Mouse (Mus musculus) urinary bladder, adult 18-20 months (tissue): ENCODE measurements at regions not wholly inside any gene's neighbourhood (a gene's known extent, or its start where the extent isn't known, plus 50 kb on each side); places are given as distances from the start of the nearest gene placed in this dataset.
"Not testable (repeated sequence)": the region's sequence is repeated elsewhere in the genome, so short reads cannot be mapped to it uniquely, and the experiment has no call there.

Source experiments
- DNase-seq, 2 experiments: peaks; one replicate each; pipeline ENCODE4 v3.0.0; 2022; ENCODE audit warnings: low spot score in 2 of 2, mixed read lengths in 2 of 2

DNA sequence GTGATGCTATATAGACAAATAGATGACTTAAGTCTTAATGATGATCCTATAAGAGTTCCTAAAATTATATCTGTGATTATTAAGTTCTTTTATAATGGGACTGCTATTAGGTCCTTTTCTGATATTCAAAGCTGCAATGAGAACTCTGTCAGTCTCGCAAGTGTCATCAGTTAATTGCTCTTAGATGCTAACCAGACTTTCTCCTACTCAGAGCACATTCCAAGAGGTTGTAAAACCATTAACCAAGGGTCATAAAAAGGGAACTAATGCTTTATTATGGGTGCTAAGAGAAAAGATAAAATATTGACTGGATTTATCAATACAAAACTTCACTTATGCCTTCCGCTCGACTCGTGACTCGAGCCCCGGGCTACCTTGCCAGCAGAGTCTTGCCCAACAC is 66.3 kb upstream of the Cwc22 start:
- DNase-seq, result not testable (repeated sequence)

- no peak for DNase-seq
Measured at GRCm38 (mm10) chr2:78011821-78012220, 65.6 kb upstream of the Cwc22 start.

- no peak for DNase-seq
Measured at GRCm38 (mm10) chr2:78011051-78011800, 65.1 kb upstream of the Cwc22 start.

DNA sequence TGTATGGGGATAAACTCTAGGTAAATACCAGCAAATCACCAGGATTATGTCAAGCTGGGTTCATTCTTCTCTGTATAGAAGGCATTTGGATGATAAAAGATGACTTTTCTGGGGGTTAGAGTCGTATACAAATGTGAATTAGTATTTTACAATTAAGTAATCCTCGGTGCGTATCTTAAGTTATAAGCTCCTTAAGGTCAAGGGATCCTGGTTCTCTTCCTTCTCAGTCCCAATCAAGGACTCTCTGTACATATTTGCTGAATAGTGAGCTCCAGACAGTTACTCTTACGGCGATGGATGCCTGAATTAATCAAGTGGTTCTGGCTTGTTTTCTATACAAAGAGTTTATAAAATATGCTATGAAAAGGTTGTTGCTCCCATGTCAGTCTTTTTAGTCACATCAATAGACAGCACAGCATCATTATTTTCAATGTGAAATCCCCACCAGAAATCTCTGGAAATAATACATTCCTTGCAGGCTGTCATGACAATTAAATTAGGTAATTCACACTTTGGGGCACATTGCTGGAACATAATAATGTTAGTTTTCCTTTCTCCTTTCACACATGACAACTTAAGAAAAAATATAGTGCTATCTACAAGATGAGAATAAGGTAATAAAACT is 64.0 kb upstream of the Cwc22 start:
- no peak for DNase-seq

DNA sequence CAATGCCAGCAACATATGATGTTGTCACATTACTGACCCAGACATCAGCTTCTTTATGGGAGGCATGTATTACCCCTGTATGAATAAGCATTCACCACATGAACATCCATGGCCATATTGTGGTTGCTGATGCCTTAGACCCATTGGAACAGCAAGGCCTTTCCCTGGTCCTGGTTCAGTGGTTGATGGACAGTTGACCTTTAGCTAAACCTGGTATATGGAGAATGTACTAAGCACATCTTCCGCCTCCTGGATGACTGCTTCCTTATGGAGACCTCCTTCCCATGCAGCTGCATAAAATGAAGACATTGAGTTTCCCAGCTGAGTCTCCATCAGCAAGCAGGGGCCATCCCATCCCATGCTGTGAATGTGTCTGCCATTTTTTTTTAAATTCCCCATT is 61.9 kb upstream of the Cwc22 start:
- DNase-seq, result no peak

GRCm38 (mm10) chr2:78005402-78006021 is 59.3 kb upstream of the Cwc22 start:
- no peak for DNase-seq

- DNase-seq, result no peak
Measured at GRCm38 (mm10) chr2:78004426-78004825, 58.3 kb upstream of the Cwc22 start.
